Mouse (Mus musculus): Measurements from ENCODE around the gene Itgb1bp2.
A peak's percentile ranks its signal among the peaks of the same experiment; 100 is the strongest.
"Not testable (repeated sequence)": the region's sequence is repeated elsewhere in the genome, so short reads cannot be mapped to it uniquely, and the experiment has no call there.

DNA sequence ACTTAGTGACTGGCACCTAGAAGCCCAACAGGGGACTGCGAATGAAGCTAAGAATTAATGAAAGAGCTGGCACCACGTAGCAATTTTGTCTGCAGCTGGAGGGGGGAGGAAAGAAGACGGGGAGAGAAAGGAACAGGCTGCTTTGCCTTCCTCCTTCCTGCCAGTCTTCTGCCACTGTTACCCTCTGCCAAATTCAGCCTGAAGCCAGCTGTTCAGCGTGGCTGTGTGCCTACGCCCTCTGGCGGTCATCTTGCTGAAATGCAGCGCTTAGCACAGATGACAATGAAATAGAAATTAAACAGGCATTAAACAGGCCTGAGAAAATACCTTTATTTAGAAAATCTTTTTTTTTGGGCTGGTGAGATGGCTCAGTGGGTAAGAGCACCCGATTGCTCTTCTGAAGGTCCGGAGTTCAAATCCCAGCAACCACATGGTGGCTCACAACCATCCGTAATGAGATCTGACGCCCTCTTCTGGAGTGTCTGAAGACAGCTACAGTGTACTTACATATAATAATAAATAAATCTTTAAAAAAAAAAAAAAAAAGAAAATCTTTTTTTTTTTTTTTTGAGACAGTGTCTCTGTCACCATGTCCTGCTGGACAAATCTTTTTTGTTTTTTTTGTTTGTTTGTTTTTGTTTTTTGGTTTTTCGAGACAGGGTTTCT lies 37.7 kb downstream of the Itgb1bp2 start:
- TF ChIP-seq SMC3 (IDR thresholded peaks at IDR 0.05; ENCODE audit: low read depth, low read length), result peak; percentile 57
- not testable (repeated sequence) for TF ChIP-seq ZNF384 (IDR thresholded peaks at IDR 0.05; ENCODE audit: low read depth, low read length)

Measured in MEL (cell line).